26 mouse cellular contexts compared by ENCODE assay signal in genomic region chr17:56871767-56872166, GRCm38 (mm10). TPM values are rescaled to one million over a fixed set of nuclear protein-coding genes. Genes with fewer than 3 reads are reported as not detected.
DNase-seq lines count a peak whose midpoint lies in the region; ATAC-seq and TF ChIP-seq lines count a peak whose summit lies in the region.
"Had no signal": no experiment of that assay in that cellular context is flagged by ENCODE, and none has a peak within 500 bp of the region (broad histone marks: within the 10 kb centered on the region; RNA-seq: fewer than 3 reads in every experiment).

No protein-coding gene starts in this region.

- peaks cover 15% of the 10 kb centered on the region for H3K9me3 ChIP-seq in ES-Bruce4 (replicated peaks; ENCODE audit: control insufficient read depth, insufficient read depth, low read length, poor library complexity, severe bottlenecking)
- no peaks in the 10 kb centered on the region for H3K9me3 ChIP-seq in heart, embryonic 11.5 days (replicated peaks; ENCODE audit: control insufficient read depth, low read length)
- H3K9me3 ChIP-seq: forebrain, embryonic 13.5 days; forebrain, embryonic 15.5 days had no signal

- H3K27me3 ChIP-seq in testis, adult 2 months (ENCODE audit: control insufficient read depth, insufficient read depth, low read length): no peaks in the 10 kb centered on the region
- no peaks in the 10 kb centered on the region for H3K27me3 ChIP-seq in ES-Bruce4 (ENCODE audit: control insufficient read depth, insufficient read depth, low read length, poor library complexity, severe bottlenecking)
- H3K27me3 ChIP-seq in heart, embryonic 11.5 days (ENCODE audit: control insufficient read depth, insufficient read depth, low read length): no peaks in the 10 kb centered on the region
- H3K27me3 ChIP-seq: embryonic facial prominence, embryonic 12.5 days; forebrain, embryonic 13.5 days; forebrain, embryonic 15.5 days had no signal

- 72% methylated on average over 8 of the region's 8 CpGs for WGBS in heart, embryonic 11.5 days (ENCODE audit: insufficient replicate concordance)

- no peak for TF ChIP-seq CTCF in testis, adult 2 months (IDR thresholded peaks at IDR 0.05; ENCODE audit: control insufficient read depth, insufficient read depth, insufficient replicate concordance, low read depth, low read length)
- TF ChIP-seq CTCF in ES-Bruce4 (IDR thresholded peaks at IDR 0.05; ENCODE audit: low read depth, low read length): no peak

- DNase-seq in heart, adult 11 months: peak; percentile 81
- no peak for DNase-seq in heart, postnatal 25 days (ENCODE audit: low spot score)
- DNase-seq in testis, postnatal 10 days (ENCODE audit: low spot score): no peak
- no peak for DNase-seq in cerebellum, adult 11-12 months
- DNase-seq: adrenal gland, adult 2 months; adrenal gland, postnatal 10 days; adrenal gland, postnatal 25 days; B cell, adult 2 months; cerebellum, adult 11 months; cerebellum, adult 2 months; cerebellum, adult 9-10 months; cerebellum, postnatal 10 days; cerebellum, postnatal 25 days; forebrain, postnatal 0 days had no signal

- ATAC-seq in heart, embryonic 11.5 days (replicated peaks; ENCODE audit: insufficient number of reproducible peaks, low FRiP score, low TSS enrichment): no peak
- ATAC-seq: forebrain, embryonic 13.5 days; forebrain, embryonic 15.5 days; forebrain, postnatal 0 days had no signal

- H3K4me2 ChIP-seq in heart, embryonic 11.5 days: no peak overlapping the region
- H3K4me2 ChIP-seq: embryonic facial prominence, embryonic 12.5 days; forebrain, embryonic 13.5 days; forebrain, embryonic 15.5 days had no signal

- H3K36me3 ChIP-seq in testis, adult 2 months (ENCODE audit: control insufficient read depth, insufficient read depth, low read length): no peaks in the 10 kb centered on the region
- H3K36me3 ChIP-seq in ES-Bruce4 (ENCODE audit: control insufficient read depth, insufficient read depth, low read length, poor library complexity, severe bottlenecking): no peaks in the 10 kb centered on the region
- H3K36me3 ChIP-seq in heart, embryonic 11.5 days (ENCODE audit: control insufficient read depth, insufficient read depth, low read length): no peaks in the 10 kb centered on the region
- H3K36me3 ChIP-seq: embryonic facial prominence, embryonic 10.5 days; embryonic facial prominence, embryonic 12.5 days; forebrain, embryonic 15.5 days had no signal

- intact Hi-C loops in heart, postnatal 25 days (cut with DNase I): no loop called here

- TF ChIP-seq EP300 in ES-Bruce4 (IDR thresholded peaks at IDR 0.05; ENCODE audit: insufficient read depth, low read depth, low read length): no peak

- H3K27ac ChIP-seq in testis, adult 2 months (ENCODE audit: control insufficient read depth, insufficient read depth, low read depth, low read length): no peak overlapping the region
- H3K27ac ChIP-seq in ES-Bruce4 (ENCODE audit: insufficient read depth, low read length): peak overlapping the region; percentile 49
- H3K27ac ChIP-seq in heart, embryonic 11.5 days (ENCODE audit: low read depth, low read length): no peak overlapping the region
- H3K27ac ChIP-seq: embryonic facial prominence, embryonic 10.5 days; embryonic facial prominence, embryonic 12.5 days; forebrain, embryonic 13.5 days; forebrain, embryonic 15.5 days had no signal

- H3K9ac ChIP-seq in ES-Bruce4 (ENCODE audit: low read depth, poor library complexity, severe bottlenecking): no peak overlapping the region
- no peak overlapping the region for H3K9ac ChIP-seq in heart, embryonic 11.5 days (ENCODE audit: low read depth, low read length)
- H3K9ac ChIP-seq: embryonic facial prominence, embryonic 12.5 days; forebrain, embryonic 13.5 days; forebrain, embryonic 15.5 days; forebrain, postnatal 0 days had no signal

- H3K4me1 ChIP-seq in testis, adult 2 months (ENCODE audit: control insufficient read depth, insufficient read depth, low read length): peaks cover 11% of the 10 kb centered on the region
- peaks cover 16% of the 10 kb centered on the region for H3K4me1 ChIP-seq in ES-Bruce4 (ENCODE audit: control insufficient read depth, insufficient read depth, low read length)
- no peaks in the 10 kb centered on the region for H3K4me1 ChIP-seq in heart, embryonic 11.5 days (ENCODE audit: control insufficient read depth, insufficient read depth, low read length)
- H3K4me1 ChIP-seq: embryonic facial prominence, embryonic 10.5 days; embryonic facial prominence, embryonic 12.5 days; forebrain, embryonic 13.5 days; forebrain, embryonic 15.5 days had no signal

- no peak for TF ChIP-seq POLR2A in testis, adult 2 months (IDR thresholded peaks at IDR 0.05; ENCODE audit: control insufficient read depth, low read depth, low read length)
- no peak for TF ChIP-seq POLR2A in ES-Bruce4 (IDR thresholded peaks at IDR 0.05; ENCODE audit: insufficient read depth, low read length)

- peak overlapping the region; percentile 80 for H3K4me3 ChIP-seq in testis, adult 2 months (ENCODE audit: control insufficient read depth, low read depth, low read length)
- H3K4me3 ChIP-seq in ES-Bruce4 (ENCODE audit: low read depth, low read length): no peak overlapping the region
- no peak overlapping the region for H3K4me3 ChIP-seq in heart, embryonic 11.5 days (ENCODE audit: low read depth, low read length)
- H3K4me3 ChIP-seq: embryonic facial prominence, embryonic 10.5 days; embryonic facial prominence, embryonic 12.5 days; forebrain, embryonic 13.5 days; forebrain, embryonic 15.5 days had no signal

RNA-seq across cellular contexts. Expression of gene Acsbg2, which starts 2.5 kb away (rescaled TPM):
- not detected for total RNA-seq in heart, postnatal 25 days (2021)
- 166 TPM in 2 replicates for polyA plus RNA-seq in testis, adult 2 months (2012; rRNA removed)
- 0.46 and 0.68 TPM in 2 replicates for polyA plus RNA-seq in ES-Bruce4 (2011; ENCODE audit: insufficient read depth, insufficient read length, low read depth, missing spikeins)
- polyA plus RNA-seq in heart, embryonic 11.5 days (2014; fragmentation: Nextera tagmentation; extraction: Ambion mirVana): not detected in 2 replicates
- total RNA-seq: forebrain, postnatal 0 days; MEL had no signal
- polyA plus RNA-seq: brain, embryonic 14.5 days; cortical plate, adult 2 months; embryonic facial prominence, embryonic 10.5 days; embryonic facial prominence, embryonic 12.5 days; embryonic facial prominence, embryonic 14.5 days; forebrain, embryonic 11.5 days; forebrain, embryonic 13.5 days; forebrain, embryonic 15.5 days; forebrain, postnatal 0 days had no signal

RNA-seq across cellular contexts. Expression of gene 1700061G19Rik, which starts 3.5 kb away (rescaled TPM):
- total RNA-seq in heart, postnatal 25 days (2021): not detected
- polyA plus RNA-seq in testis, adult 2 months (2012; rRNA removed): 157 and 164 TPM in 2 replicates
- 8.0 and 8.4 TPM in 2 replicates for polyA plus RNA-seq in ES-Bruce4 (2011; ENCODE audit: insufficient read depth, insufficient read length, low read depth, missing spikeins)
- polyA plus RNA-seq in heart, embryonic 11.5 days (2014; fragmentation: Nextera tagmentation; extraction: Ambion mirVana): 0.26 and 0.44 TPM in 2 replicates
- polyA plus RNA-seq: cerebellum, adult 2 months had no signal

RNA-seq across cellular contexts. Expression of gene Rfx2, which starts 41.0 kb away (rescaled TPM):
- 1 to 10 TPM; 3.2 to 4.6 TPM for total RNA-seq in heart, postnatal 25 days (2021)
- 312 and 332 TPM in 2 replicates for polyA plus RNA-seq in testis, adult 2 months (2012; rRNA removed)
- 27.5 and 30.5 TPM in 2 replicates for polyA plus RNA-seq in ES-Bruce4 (2011; ENCODE audit: insufficient read depth, insufficient read length, low read depth, missing spikeins)
- 3.2 and 3.3 TPM in 2 replicates for polyA plus RNA-seq in heart, embryonic 11.5 days (2014; fragmentation: Nextera tagmentation; extraction: Ambion mirVana)

Comparison
In these comparisons a context has a peak if more than half of its experiments do, and no peak if none do; other contexts are left out.
1. RNA of gene Acsbg2, which starts 2.5 kb away (polyA plus RNA-seq): 166 TPM in testis, adult 2 months; 0.46 to 0.68 TPM in ES-Bruce4 and not detected in heart, embryonic 11.5 days; every median in the first group is over 10 times any median in the second.
2. RNA of gene 1700061G19Rik, which starts 3.5 kb away (polyA plus RNA-seq): 157 to 164 TPM in testis, adult 2 months; 8.0 to 8.4 TPM in ES-Bruce4 and 0.26 to 0.44 TPM in heart, embryonic 11.5 days; every median in the first group is over 10 times any median in the second.